Mouse (Mus musculus) cerebellum, adult 11-12 months (tissue): ENCODE data around the gene Tead1.

Experiments
- DNase-seq: peaks from one replicate; pipeline ENCODE4 v3.0.0; 2022

Tead1 gene

DNA sequence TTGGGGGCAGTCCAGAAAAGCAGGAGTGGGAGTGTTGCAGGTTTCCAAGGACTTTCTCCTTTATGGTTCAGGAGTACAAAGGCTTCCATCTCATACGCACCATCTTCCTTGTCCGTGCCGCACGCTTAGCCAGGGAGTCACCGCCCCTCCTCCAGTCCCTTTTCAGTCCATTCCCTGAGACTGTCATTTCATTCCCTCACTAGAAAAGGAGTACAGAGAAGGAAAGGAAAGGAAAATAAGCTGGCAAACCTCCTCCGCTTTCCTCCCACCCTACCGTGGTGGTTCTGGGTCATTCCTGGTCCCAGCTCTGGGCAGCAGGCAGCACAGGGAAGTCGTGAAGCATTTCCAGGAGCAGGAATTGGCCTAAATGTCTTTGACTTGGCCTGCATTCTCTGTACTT lies 52.5 kb downstream of the Tead1 start:
- DNase-seq, result no peak

DNA sequence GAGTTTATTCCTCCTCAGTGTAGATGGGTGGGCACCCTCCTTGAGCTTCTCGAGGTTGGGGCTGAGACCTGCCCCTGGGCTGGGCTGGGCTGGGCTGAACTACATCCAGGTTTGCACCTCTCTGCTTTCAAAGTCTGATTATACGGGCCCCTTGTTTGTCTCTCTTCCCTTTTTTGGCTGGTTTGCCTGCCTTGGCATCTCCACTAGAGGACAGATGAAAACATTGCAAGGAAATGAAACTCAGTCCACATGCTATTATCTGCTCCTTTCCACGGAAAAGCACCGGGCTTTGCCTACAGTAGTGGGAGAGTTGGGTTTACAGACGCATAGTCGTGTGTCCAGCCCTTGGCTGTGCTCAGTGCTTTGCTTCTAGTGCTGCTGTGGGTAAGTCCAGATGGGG lies 60.1 kb downstream of the Tead1 start:
- DNase-seq, result no peak

- peak; percentile 46 for DNase-seq
These were observed 62.7 kb downstream of the Tead1 start for GRCm38 (mm10) chr7:112741790-112742189.

GRCm38 (mm10) chr7:112743063-112743462 lies 63.9 kb downstream of the Tead1 start:
- no peak for DNase-seq

GRCm38 (mm10) chr7:112743621-112744395 lies 64.7 kb downstream of the Tead1 start:
- DNase-seq, result no peak

DNA sequence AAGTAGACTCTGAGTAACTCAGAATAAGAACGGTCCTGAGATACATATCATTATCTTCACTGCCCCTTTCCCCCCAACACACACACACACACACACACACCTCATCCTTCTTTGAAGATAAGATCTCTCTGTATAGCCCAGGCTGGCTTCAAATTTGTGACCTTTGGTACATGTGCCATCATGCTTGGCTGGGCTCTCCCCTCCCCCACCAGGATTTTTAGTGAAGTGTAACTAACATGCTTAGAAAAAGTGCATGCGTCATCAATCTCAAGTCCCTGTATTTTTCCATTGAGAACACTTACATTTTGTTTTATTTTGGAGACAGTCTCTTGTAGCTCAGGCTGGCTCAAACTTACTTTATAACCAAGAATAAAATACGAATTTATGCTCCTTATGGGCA lies 68.1 kb downstream of the Tead1 start:
- DNase-seq, result no peak

DNA sequence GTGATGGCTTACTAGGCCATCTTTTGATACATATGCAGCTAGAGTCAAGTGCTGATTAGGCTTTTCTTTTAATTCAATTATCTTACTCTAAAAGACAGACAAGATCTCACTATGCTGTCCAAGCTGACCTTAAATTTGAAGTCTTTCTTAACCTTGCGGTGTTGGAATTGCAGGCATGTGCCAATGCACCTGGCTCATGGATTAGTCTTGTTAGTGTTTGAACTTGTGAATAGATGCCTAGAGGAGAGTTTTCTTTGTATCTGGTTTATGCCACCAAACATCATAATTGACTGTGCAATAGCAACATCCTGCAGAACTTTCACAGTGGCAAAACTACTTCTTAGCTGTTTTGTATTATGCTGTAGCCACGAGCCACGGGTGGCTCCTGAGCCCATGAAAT lies 68.7 kb downstream of the Tead1 start:
- DNase-seq, result no peak

DNA sequence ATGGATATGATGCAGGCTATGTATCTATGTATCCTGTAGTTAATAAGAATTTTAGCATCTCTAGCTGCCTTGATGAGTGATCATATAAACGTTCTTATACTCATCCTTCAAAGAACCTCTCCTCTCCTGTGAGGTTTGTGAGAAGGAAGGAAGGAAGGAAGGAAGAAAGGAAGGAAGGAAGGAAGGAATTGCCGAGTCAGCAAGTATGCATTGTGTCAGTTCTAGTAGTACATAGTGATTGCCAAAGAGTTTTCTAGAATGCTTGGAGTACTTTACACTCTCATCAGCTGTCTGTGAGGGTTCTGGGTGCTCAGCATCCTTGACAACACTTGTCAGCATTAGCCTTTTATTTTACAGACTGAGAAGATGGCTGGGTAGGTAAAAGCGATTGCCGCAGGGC lies 69.2 kb downstream of the Tead1 start:
- DNase-seq, result no peak

GRCm38 (mm10) chr7:112750101-112750500 lies 71.0 kb downstream of the Tead1 start:
- no peak for DNase-seq

DNA sequence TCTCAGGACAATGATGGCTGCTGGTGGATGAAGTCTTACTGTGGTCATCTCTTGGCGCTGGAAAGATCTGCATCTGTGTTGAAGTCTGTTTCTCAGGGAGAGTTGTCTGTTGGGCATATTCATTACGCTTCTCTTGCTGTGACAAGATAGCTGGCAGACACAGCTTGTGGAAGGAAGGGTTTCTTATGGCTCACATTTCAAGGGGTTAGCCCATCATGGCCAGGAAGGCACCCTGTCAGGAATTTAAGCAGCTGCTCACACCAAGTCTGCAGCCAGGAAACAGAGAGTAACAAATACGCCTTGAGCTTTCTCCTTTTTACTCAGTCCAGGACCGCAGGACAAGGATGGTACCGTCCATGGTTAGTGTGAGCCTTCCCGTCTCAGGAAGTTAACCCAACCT lies 73.2 kb downstream of the Tead1 start:
- DNase-seq, result no peak

DNA sequence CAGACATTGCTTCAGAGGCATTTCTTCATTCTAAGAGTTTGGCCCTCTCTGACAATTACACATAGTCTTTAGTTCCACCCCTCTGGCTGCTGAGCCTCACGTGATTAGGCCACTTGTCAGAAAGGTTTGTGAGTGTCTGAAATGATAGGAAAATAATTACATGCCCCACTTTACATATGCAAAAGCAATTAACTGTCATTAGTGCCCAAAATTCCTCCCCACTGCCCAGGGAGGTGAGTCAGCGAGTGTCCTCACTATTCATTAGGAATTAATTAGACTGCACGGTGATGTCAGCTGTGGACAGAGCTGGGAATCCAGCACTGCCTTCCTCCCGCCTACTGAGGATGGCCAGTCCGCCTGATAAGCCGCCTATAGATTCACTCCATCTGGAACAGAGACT lies 74.2 kb downstream of the Tead1 start:
- no peak for DNase-seq

DNA sequence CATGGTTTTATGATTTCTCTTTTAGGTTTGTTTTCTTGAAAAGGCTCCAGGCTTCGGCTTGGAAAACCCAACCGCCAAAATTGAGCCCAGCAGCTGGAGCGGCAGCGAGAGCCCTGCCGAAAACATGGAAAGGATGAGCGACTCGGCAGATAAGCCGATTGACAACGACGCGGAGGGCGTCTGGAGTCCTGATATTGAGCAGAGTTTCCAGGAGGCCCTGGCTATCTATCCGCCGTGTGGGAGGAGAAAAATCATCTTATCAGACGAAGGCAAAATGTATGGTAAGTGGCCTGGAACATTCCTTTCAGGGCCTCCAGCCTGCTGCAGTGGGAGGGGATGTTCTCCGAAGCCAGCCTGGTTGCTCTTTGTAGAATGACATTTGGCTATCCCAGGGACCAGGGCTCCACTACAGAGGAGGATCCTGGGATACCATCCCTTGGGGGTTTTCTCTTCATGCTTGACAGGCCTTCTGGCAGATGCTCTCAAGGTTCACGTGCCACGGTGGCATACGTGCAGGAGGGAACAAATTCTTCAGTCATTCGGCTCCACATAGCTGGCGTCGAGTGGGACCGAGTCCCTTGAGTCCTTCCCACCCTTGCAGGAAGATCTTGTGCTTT lies 80.3 kb downstream of the Tead1 start:
- DNase-seq, result no peak

GRCm38 (mm10) chr7:112760293-112760692 lies 81.2 kb downstream of the Tead1 start:
- DNase-seq, result no peak

- DNase-seq, result no peak
These were observed 81.7 kb downstream of the Tead1 start for GRCm38 (mm10) chr7:112760782-112761181.

GRCm38 (mm10) chr7:112762870-112763269 lies 83.8 kb downstream of the Tead1 start:
- DNase-seq, result no peak

DNA sequence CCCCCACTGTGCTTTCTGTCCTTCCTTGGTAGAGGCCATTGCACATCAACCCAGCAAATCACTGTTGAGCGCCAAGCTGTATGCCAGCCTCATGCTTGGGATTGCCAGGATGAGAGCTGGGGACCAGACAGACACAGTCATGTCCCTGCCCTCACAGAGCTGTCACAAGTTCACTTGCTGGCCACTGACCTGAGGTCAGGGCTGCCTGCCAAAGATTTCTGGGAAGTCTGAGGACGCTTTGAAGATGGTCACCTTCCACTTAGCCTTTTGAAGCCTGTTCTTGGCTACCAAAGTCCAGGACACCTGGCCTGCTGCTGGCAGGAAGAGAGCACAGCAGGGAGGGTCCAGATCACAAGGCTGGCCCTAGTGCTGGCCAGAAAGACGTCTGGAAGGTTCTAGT lies 84.4 kb downstream of the Tead1 start:
- DNase-seq, result peak; percentile 63

DNA sequence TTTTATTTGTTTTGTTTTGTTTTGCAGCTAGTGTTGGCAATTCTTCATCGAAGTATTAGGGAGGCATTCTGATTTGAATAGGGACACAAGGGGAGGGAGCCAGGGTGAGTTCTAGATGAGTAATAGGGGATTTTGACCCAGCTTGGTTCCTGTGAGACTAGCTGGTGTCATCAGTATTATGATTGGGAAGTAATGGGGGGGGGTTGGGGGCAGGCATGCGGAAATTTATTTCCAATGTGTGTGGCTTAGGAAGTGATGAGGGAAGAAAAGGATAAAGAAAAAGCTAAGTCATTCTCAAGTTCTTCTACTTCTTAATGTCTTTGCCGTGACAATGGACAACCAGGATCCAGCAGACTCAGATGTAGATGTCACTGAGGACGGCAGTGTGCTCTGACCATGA lies 85.8 kb downstream of the Tead1 start:
- no peak for DNase-seq

GRCm38 (mm10) chr7:112769866-112770265 lies 90.7 kb downstream of the Tead1 start:
- no peak for DNase-seq

GRCm38 (mm10) chr7:112771461-112771860 lies 92.3 kb downstream of the Tead1 start:
- DNase-seq, result no peak

DNA sequence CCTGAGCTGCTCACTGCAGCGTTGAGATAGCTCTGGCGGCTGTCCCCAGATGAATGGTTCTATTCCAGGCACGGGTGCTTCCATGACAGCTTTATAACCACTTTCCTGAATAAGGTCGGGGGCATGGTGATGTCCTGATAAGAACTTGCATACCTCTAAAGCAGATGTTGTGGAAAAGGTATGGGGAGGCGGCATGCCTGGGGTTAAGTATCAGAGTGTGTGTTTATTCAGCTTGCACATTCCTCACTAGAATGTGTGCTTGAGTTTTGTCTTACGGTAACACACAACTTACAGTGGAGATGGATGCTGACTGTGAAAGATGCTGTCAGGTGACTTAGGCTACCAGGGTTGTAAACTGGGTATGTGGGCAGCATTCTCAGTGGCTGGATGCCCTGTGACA lies 93.7 kb downstream of the Tead1 start:
- no peak for DNase-seq

GRCm38 (mm10) chr7:112773601-112774000 lies 94.5 kb downstream of the Tead1 start:
- DNase-seq, result no peak

DNA sequence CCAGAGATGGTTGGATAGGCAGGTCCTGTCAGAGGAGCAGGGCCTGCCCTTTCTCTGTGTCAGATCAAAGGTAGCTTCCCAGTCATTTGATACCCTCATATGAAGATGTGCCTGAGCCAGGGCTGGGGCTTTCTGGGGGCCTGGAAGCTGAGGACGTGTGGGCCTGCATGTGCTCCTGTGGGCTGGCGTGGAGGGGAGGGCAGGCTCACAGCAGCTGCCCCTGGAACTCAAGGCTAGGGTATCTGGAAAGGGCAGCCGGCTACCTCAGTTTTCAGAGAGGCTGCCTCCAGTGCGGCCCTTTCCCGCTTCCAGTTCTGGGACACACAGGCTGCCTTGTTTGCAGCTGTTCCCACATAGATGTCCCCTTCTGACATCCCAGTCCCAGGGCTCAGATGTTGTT lies 96.7 kb downstream of the Tead1 start:
- no peak for DNase-seq

- DNase-seq, result peak; percentile 32
These were observed 97.6 kb downstream of the Tead1 start for GRCm38 (mm10) chr7:112776670-112777069.

- DNase-seq, result no peak
These were observed 100.5 kb downstream of the Tead1 start for GRCm38 (mm10) chr7:112779636-112780035.

- no peak for DNase-seq
These were observed 101.8 kb downstream of the Tead1 start for GRCm38 (mm10) chr7:112780910-112781309.
